Mouse (Mus musculus): Measurements from ENCODE around the gene Pnkp. TPM values are rescaled to one million over a fixed set of nuclear protein-coding genes. Genes with fewer than 3 reads are reported as not detected.

Gene Pnkp
- polyA plus RNA-seq, 1 experiment from 2014 or later, result 29.4 TPM

DNA sequence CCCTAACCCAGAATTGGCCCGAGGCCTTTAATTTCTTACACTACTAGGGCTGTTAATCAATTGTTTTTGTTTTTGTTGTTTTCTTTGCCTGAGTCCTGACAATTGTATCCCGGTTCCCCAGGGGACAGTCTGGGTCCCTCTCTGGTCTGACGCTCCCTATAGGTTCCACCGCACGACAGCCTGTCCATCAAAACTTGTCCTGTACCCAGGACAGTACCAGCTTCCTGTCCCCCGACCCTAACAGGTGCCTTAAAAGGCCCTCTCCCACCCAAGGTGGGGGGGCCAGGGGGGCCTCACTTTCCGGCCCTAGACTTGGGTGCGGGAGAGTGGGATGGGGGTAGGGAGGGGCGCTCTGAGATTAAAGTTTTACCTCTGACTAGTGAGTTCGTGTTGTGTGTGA is 1.9 kb upstream of the Pnkp start:
- peaks cover 4% of the 10 kb centered on the region; the same call in 1 of the 2 replicates for H3K36me3 ChIP-seq (ENCODE audit: control insufficient read depth, insufficient read depth)
- H3K9me3 ChIP-seq (ENCODE audit: control insufficient read depth, low read length), result no peaks in the 10 kb centered on the region
- peak overlapping the region; percentile 50 for H3K4me3 ChIP-seq (replicated peaks; ENCODE audit: low read length)
- peak overlapping the region; percentile 89 for H3K27ac ChIP-seq (ENCODE audit: low read length)
- H3K27me3 ChIP-seq (replicated peaks; ENCODE audit: control insufficient read depth, insufficient read depth, low read length), result no peaks in the 10 kb centered on the region
- peak overlapping the region; percentile 78 for H3K4me2 ChIP-seq (ENCODE audit: low read length)
- no peak for ATAC-seq
- 31% methylated on average over 10 of the region's 10 CpGs for WGBS
- H3K4me1 ChIP-seq (replicated peaks; ENCODE audit: control insufficient read depth, insufficient read depth, low read length), result peaks cover 47% of the 10 kb centered on the region
- H3K9ac ChIP-seq (replicated peaks; ENCODE audit: low read depth, low read length), result peak overlapping the region; percentile 69

DNA sequence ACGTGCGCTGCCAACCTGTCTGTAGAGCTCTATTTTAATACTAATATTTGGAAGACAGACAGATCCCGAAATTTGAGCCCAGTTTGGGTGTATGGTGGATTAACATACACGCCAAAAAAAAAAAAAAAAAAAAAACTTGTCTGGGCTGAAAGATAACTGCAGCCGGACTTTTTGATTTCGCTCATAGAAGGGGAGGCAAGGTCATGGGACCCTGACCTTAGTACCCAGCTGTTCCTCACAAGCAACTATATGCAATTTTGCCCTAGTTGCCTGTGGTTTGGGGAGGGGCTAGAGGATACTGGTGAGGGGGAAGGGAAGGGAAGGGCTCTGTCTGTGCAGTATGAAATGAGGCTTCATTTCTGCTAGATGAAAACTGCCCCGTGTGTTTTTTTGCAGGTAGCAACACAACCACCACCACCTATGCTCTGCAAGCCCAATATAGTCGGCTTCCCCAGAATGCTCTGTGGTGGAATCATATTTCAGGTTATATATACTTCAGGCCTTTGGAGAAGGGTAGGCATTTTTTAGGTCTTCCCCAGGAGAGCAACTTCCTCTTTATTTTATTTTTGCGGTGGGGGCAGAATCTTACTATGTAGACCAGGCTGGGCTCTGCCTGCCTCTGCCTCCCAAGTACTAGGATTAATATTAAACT is 548 bp upstream of the Pnkp start:
- WGBS, result 69% methylated on average over 9 of the region's 9 CpGs
- Histone ChIP-seq H3K27ac (ENCODE audit: low read length) (peak overlapping the region; percentile 87; the same call in 1 of the 2 replicates), H3K9me3 (ENCODE audit: control insufficient read depth, low read length) (no peaks in the 10 kb centered on the region), H3K9ac (replicated peaks; ENCODE audit: low read depth, low read length) (no peak overlapping the region), H3K4me2 (ENCODE audit: low read length) (peak overlapping the region; percentile 61), H3K36me3 (ENCODE audit: control insufficient read depth, insufficient read depth) (peaks cover 4% of the 10 kb centered on the region; the same call in 1 of the 2 replicates), H3K4me1 (replicated peaks; ENCODE audit: control insufficient read depth, insufficient read depth, low read length) (peaks cover 44% of the 10 kb centered on the region), H3K4me3 (replicated peaks; ENCODE audit: low read length) (peak overlapping the region; percentile 67), H3K27me3 (replicated peaks; ENCODE audit: control insufficient read depth, insufficient read depth, low read length) (no peaks in the 10 kb centered on the region)
- ATAC-seq, result 0 out of 2 replicates have a peak, but pooled peaks have one; percentile 3

DNA sequence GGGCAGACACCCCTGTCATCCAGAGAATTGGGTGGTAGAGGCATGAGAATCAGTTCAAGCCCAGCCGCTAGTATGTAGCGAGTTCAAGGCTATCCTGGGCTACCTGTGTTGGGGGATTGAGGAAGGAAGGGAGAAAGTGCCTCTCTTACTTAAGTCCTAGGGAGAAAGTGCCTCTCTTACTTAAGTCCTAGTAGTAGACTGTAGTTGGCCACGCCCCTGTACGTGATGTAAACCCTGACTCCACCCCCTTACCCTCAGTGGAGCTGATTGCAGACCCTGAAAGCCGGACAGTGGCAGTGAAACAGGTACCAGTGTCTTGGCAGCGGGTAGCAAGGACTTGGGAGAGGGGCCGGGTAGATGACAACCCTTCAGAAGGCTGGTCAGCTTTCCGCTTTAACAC is 966 bp downstream of the Pnkp start:
- no peak for ATAC-seq
- Histone ChIP-seq H3K9ac (replicated peaks; ENCODE audit: low read depth, low read length) (peak overlapping the region; percentile 79), H3K36me3 (ENCODE audit: control insufficient read depth, insufficient read depth) (peaks cover 11% of the 10 kb centered on the region), H3K27me3 (replicated peaks; ENCODE audit: control insufficient read depth, insufficient read depth, low read length) (no peaks in the 10 kb centered on the region), H3K4me1 (replicated peaks; ENCODE audit: control insufficient read depth, insufficient read depth, low read length) (peaks cover 44% of the 10 kb centered on the region), H3K4me3 (replicated peaks; ENCODE audit: low read length) (peak overlapping the region; percentile 67), H3K9me3 (ENCODE audit: control insufficient read depth, low read length) (no peaks in the 10 kb centered on the region), H3K4me2 (ENCODE audit: low read length) (peak overlapping the region; percentile 61), H3K27ac (ENCODE audit: low read length) (no peak overlapping the region)
- 25% methylated on average over 8 of the region's 8 CpGs for WGBS

DNA sequence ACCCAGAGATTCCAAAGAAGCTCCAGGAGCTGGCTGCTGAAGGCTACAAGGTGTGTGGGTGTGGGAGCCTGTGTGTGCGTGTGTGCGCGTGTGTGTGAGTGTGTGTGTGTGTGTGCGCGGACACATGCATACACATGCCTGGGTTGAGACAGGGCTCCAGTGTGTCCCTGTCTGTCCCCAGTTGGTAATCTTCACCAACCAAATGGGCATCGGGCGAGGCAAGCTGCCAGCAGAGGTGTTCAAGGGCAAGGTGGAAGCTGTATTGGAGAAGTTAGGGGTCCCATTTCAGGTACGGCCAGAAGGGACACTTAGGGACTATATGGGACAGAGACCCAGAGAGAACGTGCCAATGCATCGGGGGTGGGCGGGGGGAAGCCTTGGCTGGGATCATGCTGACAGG is 3.0 kb downstream of the Pnkp start:
- ATAC-seq, result no peak
- Histone ChIP-seq H3K4me1 (replicated peaks; ENCODE audit: control insufficient read depth, insufficient read depth, low read length) (peaks cover 31% of the 10 kb centered on the region), H3K4me3 (replicated peaks; ENCODE audit: low read length) (no peak overlapping the region), H3K27ac (ENCODE audit: low read length) (no peak overlapping the region), H3K36me3 (ENCODE audit: control insufficient read depth, insufficient read depth) (peaks cover 23% of the 10 kb centered on the region), H3K27me3 (replicated peaks; ENCODE audit: control insufficient read depth, insufficient read depth, low read length) (no peaks in the 10 kb centered on the region), H3K9ac (replicated peaks; ENCODE audit: low read depth, low read length) (no peak overlapping the region), H3K9me3 (ENCODE audit: control insufficient read depth, low read length) (no peaks in the 10 kb centered on the region), H3K4me2 (ENCODE audit: low read length) (no peak overlapping the region)
- WGBS, result 91% methylated on average over 11 of the region's 11 CpGs

DNA sequence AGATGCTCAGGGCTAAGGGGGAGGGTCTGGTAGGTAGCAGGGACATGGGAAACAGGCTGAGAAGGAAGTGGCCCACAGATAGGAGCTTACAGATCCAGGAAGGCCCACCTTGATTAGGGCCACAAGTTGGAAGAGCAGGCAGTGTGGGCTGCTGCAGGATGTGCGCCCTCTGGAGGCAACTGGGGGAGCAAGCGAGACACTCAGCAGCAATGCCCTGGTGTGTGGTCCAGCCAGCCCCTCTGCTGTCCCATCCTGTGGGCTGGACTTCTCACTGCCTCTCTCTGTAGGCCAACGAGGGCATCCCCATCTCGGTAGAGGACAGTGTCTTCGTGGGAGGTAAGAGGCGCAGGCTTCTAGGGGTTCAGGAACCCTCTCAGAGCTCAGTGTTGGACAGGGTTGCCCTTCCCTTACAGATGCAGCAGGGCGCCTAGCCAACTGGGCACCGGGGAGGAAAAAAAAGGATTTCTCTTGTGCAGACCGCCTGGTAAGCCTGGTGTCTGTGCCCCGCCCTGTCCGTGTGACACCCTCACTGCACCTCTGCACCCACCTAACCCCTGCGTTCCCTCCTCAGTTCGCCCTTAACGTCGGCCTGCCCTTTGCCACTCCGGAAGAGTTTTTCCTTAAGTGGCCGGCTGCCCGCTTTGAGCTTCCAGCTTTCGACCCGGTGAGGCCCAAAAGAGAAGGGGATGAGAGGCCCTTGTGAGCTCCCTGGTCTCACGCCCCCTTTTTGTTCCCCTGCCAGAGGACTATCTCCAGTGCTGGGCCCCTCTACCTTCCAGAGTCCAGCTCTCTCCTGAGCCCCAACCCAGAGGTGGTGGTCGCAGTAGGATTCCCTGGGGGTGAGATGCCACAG is 3.9 kb downstream of the Pnkp start:
- Histone ChIP-seq H3K9ac (replicated peaks; ENCODE audit: low read depth, low read length) (no peak overlapping the region), H3K4me3 (replicated peaks; ENCODE audit: low read length) (no peak overlapping the region), H3K9me3 (ENCODE audit: control insufficient read depth, low read length) (no peaks in the 10 kb centered on the region), H3K36me3 (ENCODE audit: control insufficient read depth, insufficient read depth) (peaks cover 28% of the 10 kb centered on the region), H3K27me3 (replicated peaks; ENCODE audit: control insufficient read depth, insufficient read depth, low read length) (no peaks in the 10 kb centered on the region), H3K4me1 (replicated peaks; ENCODE audit: control insufficient read depth, insufficient read depth, low read length) (peaks cover 36% of the 10 kb centered on the region), H3K27ac (ENCODE audit: low read length) (peak overlapping the region; percentile 52; the same call in 1 of the 2 replicates), H3K4me2 (ENCODE audit: low read length) (no peak overlapping the region)
- 53% methylated on average over 22 of the region's 22 CpGs for whole genome bisulfite sequencing
- ATAC-seq, result peak; percentile 22; the same call in 1 of the 2 replicates

DNA sequence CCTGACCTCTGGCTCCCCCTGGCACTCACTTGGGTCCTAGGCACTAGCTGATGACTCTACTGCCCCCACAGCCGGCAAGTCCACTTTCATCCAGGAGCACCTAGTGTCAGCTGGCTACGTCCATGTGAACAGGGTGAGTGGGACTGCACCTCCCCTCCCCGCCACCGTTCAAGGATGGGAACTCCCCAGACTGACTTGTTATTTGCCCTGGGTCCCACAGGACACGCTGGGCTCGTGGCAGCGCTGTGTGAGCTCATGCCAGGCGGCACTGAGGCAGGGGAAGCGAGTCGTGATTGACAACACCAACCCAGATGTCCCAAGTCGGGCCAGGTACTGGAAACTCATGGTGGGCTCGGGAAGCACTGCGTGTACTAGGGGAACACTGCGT is 4.5 kb downstream of the Pnkp start:
- WGBS, result 75% methylated on average over 14 of the region's 14 CpGs
- H3K4me1 ChIP-seq (replicated peaks; ENCODE audit: control insufficient read depth, insufficient read depth, low read length), result peaks cover 41% of the 10 kb centered on the region
- H3K4me2 ChIP-seq (ENCODE audit: low read length), result no peak overlapping the region
- H3K4me3 ChIP-seq (replicated peaks; ENCODE audit: low read length), result no peak overlapping the region
- no peaks in the 10 kb centered on the region for H3K9me3 ChIP-seq (ENCODE audit: control insufficient read depth, low read length)
- H3K36me3 ChIP-seq (ENCODE audit: control insufficient read depth, insufficient read depth), result peaks cover 28% of the 10 kb centered on the region
- H3K27ac ChIP-seq (ENCODE audit: low read length), result no peak overlapping the region
- ATAC-seq, result no peak
- no peak overlapping the region for H3K9ac ChIP-seq (replicated peaks; ENCODE audit: low read depth, low read length)
- no peaks in the 10 kb centered on the region for H3K27me3 ChIP-seq (replicated peaks; ENCODE audit: control insufficient read depth, insufficient read depth, low read length)

DNA sequence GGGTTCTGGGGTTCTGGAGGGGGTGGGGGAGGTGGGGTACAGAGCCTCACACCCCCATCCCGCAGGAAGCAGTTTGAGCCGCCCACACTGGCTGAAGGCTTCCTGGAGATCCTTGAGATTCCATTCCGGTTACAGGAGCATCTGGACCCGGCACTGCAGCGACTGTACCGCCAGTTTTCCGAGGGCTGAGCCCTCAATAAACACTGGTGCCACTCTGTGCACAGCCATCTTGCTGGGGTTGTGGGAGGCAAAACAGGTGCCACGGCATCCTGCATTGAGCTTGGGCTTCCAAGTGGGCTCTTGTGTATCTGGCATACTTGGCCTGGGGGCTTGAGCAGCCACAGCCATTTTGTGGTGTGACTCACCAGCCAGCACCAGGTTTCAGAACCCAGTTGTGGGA is 5.5 kb downstream of the Pnkp start:
- H3K4me3 ChIP-seq (replicated peaks; ENCODE audit: low read length), result no peak overlapping the region
- no peak overlapping the region for H3K27ac ChIP-seq (ENCODE audit: low read length)
- no peak for ATAC-seq
- H3K9me3 ChIP-seq (ENCODE audit: control insufficient read depth, low read length), result no peaks in the 10 kb centered on the region
- peaks cover 48% of the 10 kb centered on the region for H3K4me1 ChIP-seq (replicated peaks; ENCODE audit: control insufficient read depth, insufficient read depth, low read length)
- no peak overlapping the region for H3K9ac ChIP-seq (replicated peaks; ENCODE audit: low read depth, low read length)
- no peak overlapping the region for H3K4me2 ChIP-seq (ENCODE audit: low read length)
- H3K36me3 ChIP-seq (ENCODE audit: control insufficient read depth, insufficient read depth), result peaks cover 28% of the 10 kb centered on the region
- 78% methylated on average over 8 of the region's 8 CpGs for WGBS
- H3K27me3 ChIP-seq (replicated peaks; ENCODE audit: control insufficient read depth, insufficient read depth, low read length), result no peaks in the 10 kb centered on the region

DNA sequence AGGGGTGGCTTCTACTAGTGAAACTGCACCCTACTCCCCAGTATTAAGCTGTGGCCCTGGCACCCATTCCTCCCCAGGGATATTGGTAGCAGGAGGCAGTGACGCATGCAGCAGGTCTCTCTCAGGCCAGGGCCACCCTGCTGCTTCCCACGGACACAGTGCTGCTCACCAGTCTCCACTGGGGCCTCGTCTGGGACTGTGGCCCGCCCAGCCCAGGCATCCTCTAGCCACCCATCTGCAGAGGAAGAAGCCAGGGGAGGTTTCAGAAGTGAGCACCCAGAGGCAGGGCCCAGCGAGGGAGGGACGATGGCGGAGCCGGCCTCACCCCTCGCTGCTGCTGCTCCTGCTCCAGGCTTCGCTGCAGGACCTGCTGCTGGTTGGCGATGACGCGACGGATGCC is 6.3 kb downstream of the Pnkp start:
- H3K4me1 ChIP-seq (replicated peaks; ENCODE audit: control insufficient read depth, insufficient read depth, low read length), result peaks cover 48% of the 10 kb centered on the region
- ATAC-seq, result no peak
- no peaks in the 10 kb centered on the region for H3K9me3 ChIP-seq (ENCODE audit: control insufficient read depth, low read length)
- no peak overlapping the region for H3K27ac ChIP-seq (ENCODE audit: low read length)
- no peak overlapping the region for H3K4me2 ChIP-seq (ENCODE audit: low read length)
- H3K27me3 ChIP-seq (replicated peaks; ENCODE audit: control insufficient read depth, insufficient read depth, low read length), result no peaks in the 10 kb centered on the region
- H3K4me3 ChIP-seq (replicated peaks; ENCODE audit: low read length), result no peak overlapping the region
- peaks cover 28% of the 10 kb centered on the region for H3K36me3 ChIP-seq (ENCODE audit: control insufficient read depth, insufficient read depth)
- H3K9ac ChIP-seq (replicated peaks; ENCODE audit: low read depth, low read length), result no peak overlapping the region
- WGBS, result 90% methylated on average over 14 of the region's 14 CpGs

DNA sequence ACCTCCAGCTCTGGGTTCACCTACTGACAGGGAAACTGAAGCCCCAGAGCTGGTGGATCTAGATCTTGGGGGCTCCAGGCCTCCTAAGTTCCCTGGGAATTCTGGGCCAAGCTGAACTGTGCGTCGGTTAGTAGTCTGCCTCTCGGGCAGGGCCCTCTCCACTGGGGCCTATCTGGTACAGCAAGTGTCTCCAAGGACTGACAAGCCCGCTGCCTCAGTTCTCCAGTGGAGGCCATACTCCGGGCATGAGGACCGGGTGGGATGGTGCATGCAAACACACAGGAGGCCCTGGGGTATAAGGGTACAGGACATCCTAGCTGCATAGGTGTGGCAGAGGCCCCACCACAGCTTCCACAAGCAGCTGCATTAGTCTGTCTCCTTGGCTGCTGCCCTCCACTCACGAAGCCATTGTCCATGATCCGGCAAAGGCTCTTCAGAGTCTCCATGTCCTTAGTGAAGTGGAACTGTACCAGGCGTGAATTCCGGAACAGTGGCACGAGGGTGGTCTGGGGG is 7.1 kb downstream of the Pnkp start:
- Histone ChIP-seq H3K9ac (replicated peaks; ENCODE audit: low read depth, low read length) (no peak overlapping the region), H3K4me1 (replicated peaks; ENCODE audit: control insufficient read depth, insufficient read depth, low read length) (peaks cover 44% of the 10 kb centered on the region), H3K4me2 (ENCODE audit: low read length) (no peak overlapping the region), H3K4me3 (replicated peaks; ENCODE audit: low read length) (no peak overlapping the region), H3K36me3 (ENCODE audit: control insufficient read depth, insufficient read depth) (peaks cover 28% of the 10 kb centered on the region), H3K27me3 (replicated peaks; ENCODE audit: control insufficient read depth, insufficient read depth, low read length) (no peaks in the 10 kb centered on the region), H3K27ac (ENCODE audit: low read length) (no peak overlapping the region), H3K9me3 (ENCODE audit: control insufficient read depth, low read length) (no peaks in the 10 kb centered on the region)
- WGBS, result 82% methylated on average over 11 of the region's 11 CpGs
- ATAC-seq, result no peak
